Mouse (Mus musculus) embryonic facial prominence, embryonic 12.5 days (tissue): Measurements from ENCODE around the gene Prr13. TPM values are rescaled to one million over a fixed set of nuclear protein-coding genes. Genes with fewer than 3 reads are reported as not detected.

Experiments
- ATAC-seq: fragments of 200-750 bp; cut with Nextera tagmentation; 2 replicates; pipeline ENCODE4 v1.8.0; 2017; ENCODE audit not compliant: insufficient number of reproducible peaks, insufficient read depth, low FRiP score, low TSS enrichment
- H3K27ac ChIP-seq: fragments of 300-500 bp; sonication (generic); 2 replicates; pipeline ENCODE4 v1.5.1; 2016; ENCODE audit warnings: mild to moderate bottlenecking
- H3K27me3 ChIP-seq: fragments of 300-500 bp; sonication (generic); 2 replicates; pipeline ENCODE4 v1.6.1; 2016; ENCODE audit warnings: mild to moderate bottlenecking, moderate library complexity
- H3K36me3 ChIP-seq: fragments of 300-500 bp; sonication (generic); 2 replicates; pipeline ENCODE4 v1.6.1; 2016; ENCODE audit warnings: mild to moderate bottlenecking
- H3K4me1 ChIP-seq: fragments of 300-500 bp; sonication (generic); 2 replicates; pipeline ENCODE4 v1.6.1; 2016
- H3K4me2 ChIP-seq: fragments of 300-500 bp; sonication (generic); replicated peaks from 2 replicates; pipeline ENCODE4 v1.6.1; 2016; ENCODE audit warnings: mild to moderate bottlenecking, moderate library complexity
- H3K4me3 ChIP-seq: fragments of 300-500 bp; sonication (generic); 2 replicates; pipeline ENCODE4 v1.5.1; 2016; ENCODE audit warnings: mild to moderate bottlenecking
- H3K9ac ChIP-seq: fragments of 300-500 bp; sonication (generic); 2 replicates; pipeline ENCODE4 v1.6.1; 2016; ENCODE audit warnings: mild to moderate bottlenecking, moderate library complexity
- H3K9me3 ChIP-seq: fragments of 300-500 bp; sonication (generic); 2 replicates; pipeline ENCODE4 v1.6.1; 2016; ENCODE audit warnings: mild to moderate bottlenecking, moderate library complexity
- WGBS: fragments of 180-500 bp; shearing (Covaris S2); methylation state at CpG from one replicate; pipeline ENCODE4 v1.1.7; 2016; 5-methylcytosine and 5-hydroxymethylcytosine counted together
- polyA plus RNA-seq: library from polyadenylated mRNA; unstranded; fragments of >200 nt; fragmentation: Nextera tagmentation; extraction: Ambion mirVana; gene quantifications from 2 replicates; pipeline ENCODE4 v1.2.1, GENCODE M21; 2016

Prr13 gene
- polyA plus RNA-seq, 1 experiment from 2014 or later = 59.0 TPM

DNA sequence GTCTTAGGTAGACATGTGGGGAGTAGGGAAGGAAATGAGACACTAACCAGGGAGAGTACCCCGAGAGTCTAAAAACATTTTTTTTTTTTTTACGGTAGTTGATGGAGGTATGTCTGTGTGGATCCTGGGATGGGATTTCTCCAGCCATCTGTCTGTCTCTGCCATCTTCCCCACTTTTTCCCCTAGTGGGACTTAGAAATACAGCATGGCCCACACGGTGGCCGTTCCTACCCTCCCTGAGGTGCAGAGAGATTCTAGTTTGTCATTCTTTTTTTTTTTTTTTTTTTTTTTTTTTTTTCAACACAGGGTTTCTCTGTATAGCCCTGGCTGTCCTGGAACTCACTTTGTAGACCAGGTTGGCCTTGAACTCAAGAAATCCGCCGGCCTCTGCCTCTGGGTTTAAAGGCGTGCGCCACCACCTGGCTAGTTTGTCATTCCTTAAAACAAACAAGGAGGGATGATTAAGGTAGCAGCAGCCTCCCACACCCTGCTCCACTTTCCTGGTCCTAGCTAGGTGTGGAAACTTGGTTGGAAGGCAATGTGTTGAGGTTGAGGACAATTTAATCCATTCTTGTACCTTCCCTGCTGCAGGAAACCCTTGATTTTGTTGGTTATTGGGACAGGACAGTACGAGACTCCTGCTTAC lies 2.7 kb downstream of the Prr13 start:
- ATAC-seq = no peak
- Histone ChIP-seq H3K4me1 (peaks cover 5% of the 10 kb centered on the region; the same call in 1 of the 2 replicates), H3K27me3 (no peaks in the 10 kb centered on the region), H3K9me3 (no peaks in the 10 kb centered on the region), H3K27ac (no peak overlapping the region), H3K4me3 (no peak overlapping the region), H3K36me3 (no peaks in the 10 kb centered on the region), H3K4me2 (no peak overlapping the region), H3K9ac (no peak overlapping the region)
- WGBS = 78% methylated on average over 9 of the region's 9 CpGs

DNA sequence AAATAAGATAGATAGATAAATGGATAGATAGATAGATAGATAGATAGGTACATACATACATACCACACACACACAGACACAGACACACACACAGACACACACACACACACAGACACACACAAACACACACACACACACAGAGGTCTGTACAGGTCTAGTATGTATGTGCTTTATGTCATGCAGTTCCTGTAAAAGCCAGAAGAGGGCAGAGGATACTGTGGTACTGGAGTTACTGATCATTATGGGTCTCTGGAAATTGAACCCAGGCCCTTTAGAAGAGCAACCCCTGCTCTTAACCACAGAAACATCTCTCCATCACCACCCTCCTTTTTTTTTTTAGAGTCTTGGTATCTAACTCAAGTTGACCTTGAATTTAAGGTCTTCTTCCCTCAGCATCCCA lies 4.8 kb downstream of the Prr13 start:
- H3K9ac ChIP-seq = no peak overlapping the region
- peaks cover 5% of the 10 kb centered on the region; the same call in 1 of the 2 replicates for H3K4me1 ChIP-seq
- H3K27me3 ChIP-seq = no peaks in the 10 kb centered on the region
- ATAC-seq = no peak
- H3K4me2 ChIP-seq = no peak overlapping the region
- H3K4me3 ChIP-seq = no peak overlapping the region
- H3K9me3 ChIP-seq = no peaks in the 10 kb centered on the region
- H3K27ac ChIP-seq = no peak overlapping the region
- no peaks in the 10 kb centered on the region for H3K36me3 ChIP-seq

DNA sequence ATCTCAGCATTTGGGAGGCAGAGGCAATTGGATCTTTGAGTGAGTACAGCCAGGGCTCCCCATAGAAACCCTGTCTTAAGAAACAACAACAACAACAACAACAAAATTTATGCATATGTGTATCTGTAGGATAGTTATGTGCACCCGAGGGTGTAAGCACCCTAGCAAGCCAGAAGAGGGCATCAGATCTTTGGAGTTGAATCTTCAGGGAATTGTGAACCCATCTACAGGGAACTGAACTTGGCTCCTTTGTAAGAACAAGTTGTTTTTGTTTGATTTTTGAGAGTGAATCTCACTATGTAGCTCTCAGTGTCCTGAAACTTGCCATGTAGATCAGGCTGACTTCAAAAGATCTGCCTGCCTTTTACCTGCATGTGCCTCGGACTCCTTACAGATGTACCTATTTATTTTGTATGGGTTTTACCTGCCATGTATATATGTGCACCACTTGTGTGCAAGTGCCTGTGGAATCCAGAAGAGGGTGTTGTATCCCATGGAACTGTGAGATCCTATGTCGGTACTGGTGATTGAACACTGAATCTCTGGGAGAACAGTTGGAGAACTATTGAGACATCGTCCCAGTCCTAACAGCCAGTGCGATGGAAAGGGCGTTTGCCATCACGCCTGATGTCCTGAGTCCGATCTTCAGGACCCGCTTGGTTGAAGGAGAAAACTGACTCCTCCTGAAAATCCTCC lies 10.0 kb downstream of the Prr13 start:
- WGBS = 95% methylated on average over 9 of the region's 9 CpGs
- ATAC-seq = no peak
- H3K4me1 ChIP-seq = peaks cover 12% of the 10 kb centered on the region; the same call in 1 of the 2 replicates
- H3K9me3 ChIP-seq = no peaks in the 10 kb centered on the region
- H3K36me3 ChIP-seq = peaks cover 4% of the 10 kb centered on the region; the same call in 1 of the 2 replicates
- no peak overlapping the region for H3K9ac ChIP-seq
- no peak overlapping the region for H3K27ac ChIP-seq
- H3K4me3 ChIP-seq = no peak overlapping the region
- H3K27me3 ChIP-seq = no peaks in the 10 kb centered on the region
- no peak overlapping the region for H3K4me2 ChIP-seq

DNA sequence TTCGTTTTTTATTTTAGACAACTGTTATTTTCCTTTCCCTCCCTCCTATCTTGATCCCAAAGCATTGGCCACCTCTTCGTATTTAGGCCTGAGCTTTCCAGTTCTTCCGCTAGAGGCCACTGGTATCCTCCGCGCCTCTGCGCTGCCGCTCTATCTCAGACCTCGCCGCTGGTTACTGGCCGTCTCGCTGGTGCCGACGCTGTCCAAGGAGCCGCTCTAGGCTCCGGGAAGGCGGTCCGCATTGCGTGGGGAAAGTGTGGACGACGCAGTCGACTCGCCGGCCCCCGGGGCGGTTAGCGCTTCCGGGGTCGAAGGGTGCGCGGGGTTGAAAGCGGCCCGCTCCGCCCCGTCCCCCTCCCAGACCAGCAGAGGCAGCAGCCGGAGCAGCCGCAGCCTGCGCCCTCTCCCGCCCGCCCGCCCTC lies 11.4 kb downstream of the Prr13 start, which contains the start of gene Pcbp2:
Pcbp2 (plus strand) TSS at position 357 of the 422 bp plus-strand sequence.
- Histone ChIP-seq H3K4me3 (peak within 1 kb of the TSS; percentile 85), H3K27ac (peak within 1 kb of the TSS; percentile 98), H3K4me2 (peak within 1 kb of the TSS; percentile 68), H3K27me3 (no peaks in the 10 kb centered on the region), H3K9ac (peak within 1 kb of the TSS; percentile 94), H3K9me3 (no peaks in the 10 kb centered on the region), H3K4me1 (peaks cover 12% of the 10 kb centered on the region; the same call in 1 of the 2 replicates), H3K36me3 (peaks cover 17% of the 10 kb centered on the region)
- WGBS = under 1% methylated on average over 32 of the region's 40 CpGs
- ATAC-seq = peak; percentile 100

DNA sequence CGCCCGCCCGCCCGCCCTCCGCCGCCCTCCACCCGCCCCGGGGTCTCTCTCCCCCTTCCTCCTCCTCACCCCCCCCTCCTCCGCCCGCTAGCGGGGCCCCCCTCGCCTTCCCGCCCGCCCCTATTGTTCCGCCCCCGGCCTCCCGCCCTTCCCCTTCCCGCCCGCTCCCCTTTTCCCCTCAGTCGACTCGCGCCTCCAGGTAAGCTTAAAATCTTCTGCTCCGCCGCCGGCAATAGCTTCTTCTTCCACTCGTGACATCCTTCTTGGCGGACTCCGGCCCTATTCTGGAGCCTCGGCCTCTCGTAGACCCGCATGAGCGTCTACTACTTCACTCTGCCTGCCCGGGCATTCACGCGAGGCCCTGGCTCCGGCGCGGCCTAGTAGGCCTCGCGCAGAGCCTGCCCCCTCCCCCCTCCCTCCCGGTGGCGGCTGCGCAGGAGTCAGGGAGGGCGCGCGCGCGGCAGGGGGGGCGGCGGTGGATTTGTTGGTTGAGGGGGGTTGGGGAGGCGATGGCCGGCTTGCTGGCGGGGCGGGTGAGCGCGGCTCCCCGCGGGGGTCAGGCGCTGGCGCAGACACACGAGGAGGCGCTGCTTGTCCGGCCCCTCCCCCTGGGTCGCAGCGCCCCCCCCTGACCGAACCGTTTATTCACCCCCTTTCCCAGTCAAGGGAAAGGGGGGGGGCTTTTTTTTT lies 11.9 kb downstream of the Prr13 start:
- under 1% methylated on average over 51 of the region's 67 CpGs for WGBS
- peak; percentile 38; the same call in 1 of the 2 replicates for ATAC-seq
- Histone ChIP-seq H3K27me3 (no peaks in the 10 kb centered on the region), H3K27ac (peak overlapping the region; percentile 98), H3K9ac (peak overlapping the region; percentile 94), H3K4me1 (peaks cover 12% of the 10 kb centered on the region; the same call in 1 of the 2 replicates), H3K4me3 (peak overlapping the region; percentile 85), H3K36me3 (peaks cover 22% of the 10 kb centered on the region), H3K9me3 (no peaks in the 10 kb centered on the region), H3K4me2 (peak overlapping the region; percentile 68)

DNA sequence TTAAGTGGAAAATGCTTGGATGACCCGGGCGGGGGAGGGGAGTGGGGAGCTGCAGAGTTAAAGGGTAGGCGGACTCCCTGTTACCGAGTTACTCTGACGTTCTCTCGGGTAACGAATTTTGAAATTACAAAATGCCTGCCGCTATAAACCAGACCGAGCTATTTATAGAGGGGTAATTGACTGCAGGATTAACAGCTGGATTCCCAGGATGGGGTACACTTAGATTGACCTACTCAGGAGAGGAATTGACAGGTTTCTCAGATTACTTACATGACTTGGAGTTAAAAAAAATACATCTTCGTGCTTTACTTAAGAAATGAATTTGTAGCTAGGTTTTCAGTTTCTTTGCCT lies 12.4 kb downstream of the Prr13 start:
- Histone ChIP-seq H3K36me3 (peaks cover 28% of the 10 kb centered on the region), H3K4me1 (peaks cover 12% of the 10 kb centered on the region; the same call in 1 of the 2 replicates), H3K9ac (peak overlapping the region; percentile 94), H3K27ac (peak overlapping the region; percentile 98), H3K9me3 (no peaks in the 10 kb centered on the region), H3K27me3 (no peaks in the 10 kb centered on the region), H3K4me2 (peak overlapping the region; percentile 68), H3K4me3 (peak overlapping the region; percentile 85)
- under 1% methylated on average over 10 of the region's 10 CpGs for whole genome bisulfite sequencing
- ATAC-seq = no peak

DNA sequence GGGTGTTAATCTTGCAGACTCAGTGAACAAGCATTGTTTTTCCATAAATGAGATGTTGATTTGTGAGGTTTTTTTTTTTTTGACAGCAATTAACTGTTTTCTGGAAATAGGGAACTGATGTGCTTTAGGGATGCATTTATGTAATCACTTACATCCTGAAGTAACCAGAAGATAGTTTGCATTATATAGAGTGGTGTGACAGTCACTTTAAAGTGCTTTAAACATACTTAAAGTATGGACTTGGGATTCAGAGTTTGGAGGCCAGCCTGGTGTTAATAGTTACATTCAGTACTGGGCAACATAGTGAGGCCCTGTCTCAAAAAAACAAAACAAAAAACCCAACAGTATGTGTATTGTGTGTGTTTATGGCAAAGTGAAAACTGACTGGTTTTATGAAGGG lies 12.9 kb downstream of the Prr13 start:
- H3K4me3 ChIP-seq = peak overlapping the region; percentile 85
- peaks cover 32% of the 10 kb centered on the region for H3K36me3 ChIP-seq
- H3K27me3 ChIP-seq = no peaks in the 10 kb centered on the region
- no peak for ATAC-seq
- H3K4me2 ChIP-seq = peak overlapping the region; percentile 68
- H3K27ac ChIP-seq = no peak overlapping the region
- no peaks in the 10 kb centered on the region for H3K9me3 ChIP-seq
- peak overlapping the region; percentile 94 for H3K9ac ChIP-seq
- peaks cover 12% of the 10 kb centered on the region; the same call in 1 of the 2 replicates for H3K4me1 ChIP-seq

DNA sequence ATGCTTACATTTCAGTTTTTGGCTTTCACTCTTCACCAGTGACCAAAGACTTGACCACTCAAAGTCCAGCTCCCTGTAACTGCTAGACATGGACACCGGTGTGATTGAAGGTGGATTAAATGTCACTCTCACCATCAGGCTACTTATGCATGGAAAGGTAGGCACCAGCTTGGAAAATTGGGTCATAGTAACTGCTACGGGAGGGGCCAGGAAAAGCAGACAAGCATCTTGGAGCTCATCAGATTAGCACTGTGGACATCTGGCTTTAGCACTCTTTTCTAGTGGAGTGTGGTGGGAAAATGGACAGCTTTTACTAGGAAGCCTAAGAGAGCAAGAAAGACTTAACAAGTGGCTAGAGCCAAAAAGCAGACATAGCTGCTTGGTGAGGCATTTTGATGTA lies 14.4 kb downstream of the Prr13 start:
- no peaks in the 10 kb centered on the region for H3K9me3 ChIP-seq
- whole genome bisulfite sequencing = 64% methylated on average over 2 of the region's 2 CpGs
- no peak overlapping the region for H3K9ac ChIP-seq
- H3K4me2 ChIP-seq = peak overlapping the region; percentile 27; the same call in 1 of the 2 replicates
- ATAC-seq = no peak
- H3K36me3 ChIP-seq = peaks cover 46% of the 10 kb centered on the region
- H3K27me3 ChIP-seq = no peaks in the 10 kb centered on the region
- no peak overlapping the region for H3K27ac ChIP-seq
- H3K4me1 ChIP-seq = peaks cover 12% of the 10 kb centered on the region; the same call in 1 of the 2 replicates
- no peak overlapping the region for H3K4me3 ChIP-seq

DNA sequence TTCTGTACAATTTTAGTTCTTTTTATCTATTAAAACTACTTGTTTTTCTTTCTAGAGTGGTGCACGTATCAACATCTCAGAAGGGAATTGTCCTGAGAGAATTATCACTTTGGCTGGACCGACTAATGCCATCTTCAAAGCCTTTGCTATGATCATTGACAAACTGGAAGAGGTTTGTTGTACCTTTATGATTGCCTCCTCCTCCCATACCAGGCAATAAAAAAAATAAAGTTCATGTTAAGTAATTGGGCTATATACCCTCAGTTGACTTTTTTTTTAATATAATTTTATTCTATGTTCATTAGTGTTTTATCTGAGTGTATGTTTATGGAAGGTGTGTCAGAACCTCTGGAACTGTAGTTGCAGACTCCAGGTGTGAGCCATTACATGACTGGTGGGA lies 15.7 kb downstream of the Prr13 start:
- peaks cover 57% of the 10 kb centered on the region for H3K36me3 ChIP-seq
- no peak overlapping the region for H3K4me3 ChIP-seq
- WGBS = 92% methylated on average over 2 of the region's 2 CpGs
- no peak overlapping the region for H3K4me2 ChIP-seq
- H3K9ac ChIP-seq = no peak overlapping the region
- H3K9me3 ChIP-seq = no peaks in the 10 kb centered on the region
- peaks cover 12% of the 10 kb centered on the region; the same call in 1 of the 2 replicates for H3K4me1 ChIP-seq
- H3K27ac ChIP-seq = no peak overlapping the region
- no peak for ATAC-seq
- no peaks in the 10 kb centered on the region for H3K27me3 ChIP-seq

DNA sequence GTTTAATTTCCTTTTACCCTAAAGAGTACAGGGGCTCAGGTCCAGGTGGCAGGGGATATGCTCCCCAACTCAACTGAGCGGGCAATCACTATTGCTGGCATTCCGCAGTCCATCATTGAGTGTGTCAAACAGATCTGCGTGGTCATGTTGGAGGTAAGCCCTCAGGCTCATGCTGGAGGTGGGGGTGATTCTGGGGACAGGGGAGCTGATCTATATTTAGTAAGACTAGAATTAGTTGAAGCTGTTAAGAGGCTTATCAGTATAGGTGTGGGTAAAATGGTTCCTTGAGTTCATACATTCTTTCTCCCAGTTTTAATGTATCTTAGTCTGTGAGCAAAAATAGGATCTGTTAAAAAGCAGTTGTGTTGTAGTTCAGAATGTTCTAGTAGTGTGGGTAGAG lies 24.3 kb downstream of the Prr13 start:
- H3K4me3 ChIP-seq = no peak overlapping the region
- H3K36me3 ChIP-seq = peaks cover 76% of the 10 kb centered on the region
- no peak overlapping the region for H3K9ac ChIP-seq
- 89% methylated on average over 3 of the region's 3 CpGs for WGBS
- H3K9me3 ChIP-seq = no peaks in the 10 kb centered on the region
- H3K4me2 ChIP-seq = no peak overlapping the region
- ATAC-seq = no peak
- H3K4me1 ChIP-seq = no peaks in the 10 kb centered on the region
- no peak overlapping the region for H3K27ac ChIP-seq
- H3K27me3 ChIP-seq = no peaks in the 10 kb centered on the region

DNA sequence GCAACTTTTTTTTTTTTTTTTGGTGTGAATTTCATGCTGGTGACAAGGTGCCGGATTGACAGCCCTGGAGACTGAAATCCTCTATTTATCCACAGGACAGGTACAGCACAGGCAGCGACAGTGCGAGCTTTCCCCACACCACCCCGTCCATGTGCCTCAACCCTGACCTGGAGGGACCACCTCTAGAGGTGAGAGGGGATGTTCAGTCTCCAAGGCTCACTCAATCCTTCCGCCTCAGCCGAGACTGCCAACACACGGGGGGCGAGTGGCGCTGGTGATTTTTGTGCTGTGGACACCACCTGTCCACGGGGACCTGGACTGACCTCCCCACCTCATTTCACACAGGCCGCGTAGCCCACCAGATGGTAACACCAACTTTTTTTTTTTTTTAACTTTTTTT lies 27.0 kb downstream of the Prr13 start:
- Histone ChIP-seq H3K9ac (no peak overlapping the region), H3K4me3 (no peak overlapping the region), H3K27me3 (no peaks in the 10 kb centered on the region), H3K4me2 (no peak overlapping the region), H3K9me3 (no peaks in the 10 kb centered on the region), H3K27ac (no peak overlapping the region), H3K4me1 (no peaks in the 10 kb centered on the region), H3K36me3 (peaks cover 82% of the 10 kb centered on the region)
- 90% methylated on average over 12 of the region's 12 CpGs for WGBS
- no peak for ATAC-seq
